Mouse (Mus musculus): ENCODE data around the gene Gm20696.

Gm20696 gene

GRCm38 (mm10) chr6:99260941-99261736 lies 405.5 kb downstream of the Gm20696 start:
- no peak for DNase-seq (ENCODE audit: low read depth)

DNA sequence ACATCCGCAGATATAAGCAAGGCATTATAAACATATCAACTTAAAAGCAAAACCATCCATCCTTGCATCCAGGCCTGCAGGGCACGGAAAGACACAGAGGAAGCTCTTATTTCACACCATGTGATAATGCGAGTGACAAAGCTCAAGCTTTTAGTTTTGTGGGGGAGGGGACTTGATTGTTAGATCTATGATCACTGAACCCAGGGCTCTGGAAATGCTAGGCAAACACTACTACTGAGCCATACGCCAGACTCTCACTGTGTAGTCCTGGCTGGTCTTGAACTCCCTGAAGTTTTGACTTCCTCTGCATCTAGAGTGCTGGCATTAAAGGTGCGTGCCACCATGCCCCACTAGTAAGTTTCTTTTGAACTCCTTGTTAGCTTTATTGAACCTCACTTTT lies 408.3 kb downstream of the Gm20696 start:
- DNase-seq (ENCODE audit: low read depth), result no peak

GRCm38 (mm10) chr6:99257676-99258075 lies 408.9 kb downstream of the Gm20696 start:
- DNase-seq (ENCODE audit: low read depth), result no peak

DNA sequence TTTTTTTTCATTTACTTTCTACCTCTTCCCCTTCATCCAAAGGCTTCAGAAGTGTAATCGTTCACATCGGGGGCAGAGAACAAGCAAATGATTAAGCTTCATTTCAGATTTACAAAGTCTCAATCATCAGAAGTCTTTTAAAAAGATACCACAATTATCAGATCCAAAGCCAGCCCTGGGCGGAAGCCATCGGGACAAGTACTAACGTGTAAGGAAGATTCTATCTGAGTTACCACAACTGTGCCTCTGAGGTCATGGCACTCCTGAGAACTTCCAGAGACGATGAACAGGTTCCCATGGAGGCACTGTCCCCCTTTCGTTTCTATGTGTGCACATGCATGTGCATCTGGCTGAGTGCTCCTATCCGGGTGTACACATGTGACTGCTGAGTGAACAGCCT lies 413.3 kb downstream of the Gm20696 start:
- no peak for DNase-seq (ENCODE audit: low read depth)

DNA sequence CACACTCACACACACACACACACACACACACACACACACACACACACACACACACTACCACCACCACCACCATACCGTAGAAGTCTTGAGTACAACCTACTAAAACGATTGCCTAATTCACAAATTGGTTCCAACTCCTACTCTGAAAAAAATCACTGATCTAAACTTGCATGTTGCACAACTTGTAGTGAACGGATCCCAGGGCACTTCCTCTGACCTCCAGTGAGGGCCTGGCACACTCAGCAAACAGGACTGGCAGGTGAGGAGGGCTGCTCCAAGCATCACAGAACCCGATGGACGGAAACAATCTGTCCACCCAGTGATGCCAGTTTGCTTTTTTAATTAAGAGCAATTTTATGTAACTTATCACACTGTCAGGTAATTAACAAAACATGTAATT lies 413.8 kb downstream of the Gm20696 start:
- no peak for DNase-seq (ENCODE audit: low read depth)

- DNase-seq (ENCODE audit: low read depth), result no peak
These were observed 414.7 kb downstream of the Gm20696 start for GRCm38 (mm10) chr6:99251924-99252323.

GRCm38 (mm10) chr6:99251222-99251621 lies 415.4 kb downstream of the Gm20696 start:
- no peak for DNase-seq (ENCODE audit: low read depth)

DNA sequence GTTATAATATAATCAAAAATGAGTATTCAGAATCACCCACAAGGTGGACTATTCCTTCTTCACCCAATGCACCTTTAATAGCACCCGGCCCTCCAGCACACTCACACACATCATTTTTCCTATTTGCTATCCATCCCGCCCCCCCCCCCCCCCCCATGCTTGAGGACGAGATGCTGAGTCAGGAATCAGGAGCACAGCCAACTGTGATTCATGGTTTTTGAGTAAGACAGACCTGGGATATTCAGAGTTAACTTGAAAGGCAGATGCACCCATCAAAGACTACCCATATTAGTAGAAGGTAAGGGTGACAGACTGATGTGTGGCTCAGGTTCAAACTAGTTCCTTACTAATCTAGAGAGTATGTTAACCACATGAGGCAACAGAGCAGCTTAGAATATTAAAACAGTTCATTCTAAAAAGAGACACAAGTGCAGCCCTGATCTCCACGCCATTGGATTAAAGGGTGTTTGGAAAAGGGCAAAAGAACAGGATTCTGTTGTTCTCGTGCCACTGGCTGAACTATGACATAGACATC lies 417.0 kb downstream of the Gm20696 start:
- no peak for DNase-seq (ENCODE audit: low read depth)

DNA sequence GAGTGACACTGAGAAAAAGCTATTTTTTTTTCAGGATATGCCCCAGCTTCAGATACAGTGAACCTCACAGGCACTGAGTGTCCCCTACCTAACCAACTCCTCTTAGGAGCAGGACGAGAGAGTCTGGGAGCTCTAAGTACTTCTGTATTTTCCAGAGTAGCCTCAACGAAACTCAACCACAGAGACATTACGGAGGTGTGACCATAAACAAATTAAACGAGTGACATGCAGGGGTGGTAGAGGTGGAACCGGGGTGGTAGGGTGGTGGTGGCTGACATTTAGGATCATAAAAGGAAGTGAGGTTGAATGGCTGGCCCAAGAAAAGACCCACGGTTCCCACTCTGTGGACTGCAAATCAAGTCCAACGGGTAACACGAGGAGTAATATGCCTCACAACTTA lies 418.2 kb downstream of the Gm20696 start:
- no peak for DNase-seq (ENCODE audit: low read depth)

GRCm38 (mm10) chr6:99241625-99242395 lies 424.8 kb downstream of the Gm20696 start:
- no peak for DNase-seq (ENCODE audit: low read depth)

- DNase-seq (ENCODE audit: low read depth), result no peak
These were observed 425.8 kb downstream of the Gm20696 start for GRCm38 (mm10) chr6:99240764-99241163.

DNA sequence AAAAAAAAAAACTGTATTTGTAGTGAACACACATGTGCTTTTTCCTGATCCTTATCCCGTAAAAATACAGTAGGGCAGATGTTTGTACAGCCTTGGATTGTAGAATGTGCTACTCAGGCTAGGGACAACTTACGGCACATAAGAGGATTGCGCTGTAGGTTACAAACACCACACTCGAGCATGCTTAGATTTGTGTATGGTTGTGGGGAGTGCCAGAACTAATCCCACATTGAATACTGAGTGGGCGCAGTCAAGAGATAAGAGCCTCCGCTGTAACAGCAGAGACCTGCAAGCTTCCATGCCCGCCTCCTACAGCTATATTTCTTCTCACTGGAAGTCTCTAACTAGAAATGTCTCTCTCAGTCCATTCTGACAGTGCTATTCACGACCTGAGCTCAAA lies 431.0 kb downstream of the Gm20696 start:
- DNase-seq (ENCODE audit: low read depth), result no peak

GRCm38 (mm10) chr6:99233411-99233810 lies 433.2 kb downstream of the Gm20696 start:
- DNase-seq (ENCODE audit: low read depth), result no peak

DNA sequence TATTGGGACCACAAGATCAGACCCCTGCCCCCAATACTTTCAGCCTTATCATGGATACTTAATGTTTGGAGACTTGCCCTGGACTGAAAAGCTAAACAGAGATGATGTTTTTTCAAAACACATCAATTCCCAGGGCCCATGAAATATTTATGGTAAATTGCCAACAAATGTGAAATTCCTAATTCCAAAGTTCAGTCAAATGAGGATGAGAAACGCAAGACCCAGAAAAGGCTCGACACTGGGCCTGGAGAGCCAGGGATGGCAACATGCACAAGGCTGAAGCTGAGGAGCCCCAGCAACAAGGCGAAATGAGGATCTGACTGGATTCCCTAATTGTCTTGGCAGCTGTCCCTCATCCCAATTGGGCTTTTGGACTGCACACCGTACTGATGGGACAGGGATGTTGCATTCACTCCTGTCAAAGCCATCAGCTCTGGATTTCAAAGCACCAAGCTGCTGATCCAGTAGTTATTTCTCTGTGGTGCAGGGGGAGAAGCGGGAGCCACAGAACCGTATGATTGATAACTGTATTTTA lies 438.2 kb downstream of the Gm20696 start:
- DNase-seq (ENCODE audit: low read depth), result no peak

DNA sequence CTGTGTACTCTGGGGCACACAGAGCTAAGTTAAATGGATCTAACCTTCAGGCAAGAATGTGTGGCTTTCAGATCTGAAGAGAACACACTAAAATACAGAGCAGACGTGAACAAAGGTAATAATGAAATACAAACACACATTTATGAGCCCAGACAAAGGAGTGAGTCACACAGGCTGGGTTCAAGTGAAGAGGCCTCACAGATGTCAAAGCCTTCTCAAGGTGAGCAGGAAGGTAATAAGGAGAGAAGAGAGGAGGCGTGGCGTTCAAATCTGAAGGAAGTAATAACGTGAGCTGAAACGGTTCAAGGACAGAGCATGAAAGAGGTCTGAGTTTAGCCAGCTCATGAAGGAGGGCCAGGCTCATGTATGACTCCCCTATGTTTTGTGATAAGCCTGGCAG lies 445.4 kb downstream of the Gm20696 start:
- no peak for DNase-seq (ENCODE audit: low read depth)

DNA sequence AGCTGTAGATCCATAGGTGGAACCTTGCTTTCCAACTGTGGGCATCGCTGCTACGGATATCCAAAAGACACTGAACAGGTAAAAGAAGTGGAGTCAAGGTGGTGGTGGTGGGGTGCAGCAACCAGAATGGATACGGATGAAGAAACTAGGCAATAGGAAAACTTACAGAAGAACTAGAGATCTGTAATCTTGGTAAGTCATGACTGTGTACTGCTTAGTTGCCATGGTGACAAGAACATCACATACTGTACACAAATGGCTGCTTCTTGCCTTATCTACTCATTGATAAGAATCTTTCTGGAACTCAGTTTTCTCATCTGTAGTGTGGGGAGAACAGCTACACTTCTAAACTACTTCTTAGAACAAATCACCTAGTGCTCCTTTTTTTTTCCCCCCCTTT lies 446.1 kb downstream of the Gm20696 start:
- DNase-seq (ENCODE audit: low read depth), result no peak

DNA sequence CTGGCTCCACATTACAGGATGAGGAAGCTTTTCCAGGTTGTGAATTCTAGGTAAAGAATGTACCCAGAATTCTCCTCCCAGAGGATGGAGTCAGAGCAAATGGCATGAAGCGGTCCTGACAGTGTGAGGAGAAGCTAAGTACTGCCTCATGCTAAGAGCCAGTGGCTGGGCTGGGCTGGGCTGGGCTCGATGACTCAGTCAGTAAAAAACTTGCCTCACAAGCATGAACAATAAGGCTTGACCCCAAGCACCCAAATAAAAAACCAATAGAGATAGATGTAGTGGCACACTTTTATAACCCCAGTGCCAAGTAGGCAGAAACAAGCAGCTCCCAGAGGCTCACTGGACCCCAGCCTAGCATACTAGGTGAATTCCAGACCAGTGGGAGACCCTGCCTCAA lies 448.8 kb downstream of the Gm20696 start:
- DNase-seq (ENCODE audit: low read depth), result no peak

GRCm38 (mm10) chr6:99217155-99217554 lies 449.4 kb downstream of the Gm20696 start:
- no peak for DNase-seq (ENCODE audit: low read depth)

DNA sequence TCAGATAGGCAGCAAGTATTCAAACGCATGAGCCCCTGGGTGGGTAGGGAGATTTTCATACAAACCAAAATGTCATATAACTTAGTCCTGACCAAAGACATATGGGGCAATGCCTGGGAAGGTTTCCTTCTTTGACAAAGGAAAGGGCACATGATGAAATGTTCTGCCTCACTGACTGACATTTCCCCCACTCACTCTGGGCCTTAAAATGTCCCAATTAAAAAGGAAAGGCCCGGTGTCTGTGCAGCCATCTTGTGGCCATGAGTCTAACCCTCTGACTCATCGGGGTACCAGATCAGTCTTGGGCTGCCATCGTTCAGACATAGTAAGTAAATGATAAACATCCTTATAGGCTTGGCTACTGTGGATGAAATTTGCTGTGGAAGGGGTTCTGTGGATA lies 454.1 kb downstream of the Gm20696 start:
- no peak for DNase-seq (ENCODE audit: low read depth)

- DNase-seq (ENCODE audit: low read depth), result no peak
These were observed 454.8 kb downstream of the Gm20696 start for GRCm38 (mm10) chr6:99211663-99212333.

DNA sequence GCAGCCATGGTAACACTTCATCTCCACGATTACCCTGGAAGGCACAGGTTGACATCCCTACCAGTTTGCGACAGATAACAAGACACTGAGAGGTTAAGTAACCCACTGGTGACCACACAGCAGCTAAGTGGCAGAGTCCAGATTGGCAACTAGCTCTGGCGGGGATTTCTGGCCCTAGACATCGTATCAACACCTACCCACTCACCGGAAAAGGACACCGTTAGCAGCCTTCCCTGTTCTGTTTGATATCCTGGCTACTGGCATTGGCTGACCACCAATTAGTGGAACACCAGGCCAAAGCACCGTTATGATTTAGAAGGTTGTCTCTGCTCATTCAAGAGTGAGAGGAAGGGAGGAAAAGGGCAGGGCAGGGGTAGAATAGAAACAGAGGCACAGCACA lies 456.4 kb downstream of the Gm20696 start:
- DNase-seq (ENCODE audit: low read depth), result no peak

Data from fibroblast of lung, adult 2 months (primary cell).